Mouse (Mus musculus): ENCODE results near the gene Abhd16a. TPM values are rescaled to one million over a fixed set of nuclear protein-coding genes. Genes with fewer than 3 reads are reported as not detected.

Gene Abhd16a
- polyA plus RNA-seq, 1 experiment = 39.8 TPM

DNA sequence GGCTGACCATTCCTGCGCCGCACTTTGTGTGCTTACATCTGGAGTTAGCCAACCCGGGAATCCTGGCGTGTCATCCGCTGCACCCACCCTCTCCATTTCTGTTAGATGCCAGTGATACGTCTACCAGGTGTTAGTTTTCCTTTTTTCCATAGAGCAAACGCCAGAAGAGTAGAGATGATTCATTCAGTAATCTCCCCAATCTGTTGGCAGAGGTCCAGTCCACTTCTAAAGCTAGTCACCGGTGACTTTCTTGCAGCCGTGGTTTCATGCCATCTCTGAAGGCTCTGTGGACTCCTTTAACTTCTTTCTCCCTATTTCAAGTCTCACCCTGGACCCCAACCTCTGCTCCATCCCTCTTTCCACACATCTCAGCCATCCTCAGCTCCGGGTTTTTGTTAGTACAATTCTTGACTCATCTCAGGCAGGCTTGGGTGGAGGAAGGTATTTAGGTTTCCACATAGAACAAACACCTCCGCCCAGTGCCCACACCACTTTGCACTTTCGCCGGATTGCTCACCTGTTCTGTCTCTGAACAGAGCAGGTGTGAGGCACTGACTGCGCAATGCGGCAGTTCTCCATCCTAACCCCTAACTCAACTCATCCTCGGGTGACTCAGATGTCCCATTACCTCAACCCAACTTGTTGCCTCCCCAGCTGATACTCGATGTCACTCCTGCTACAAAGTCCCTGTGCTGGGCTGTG, 20.7 kb upstream of the Abhd16a start:
- H3K4me1 ChIP-seq (ENCODE audit: control insufficient read depth, insufficient read depth, low read length) = 0 out of 2 replicates have a peak, but pooled peaks cover 2% of the 10 kb centered on the region
- TF ChIP-seq CTCF (IDR thresholded peaks at IDR 0.05; ENCODE audit: low read depth, low read length) (no peak), POLR2A (IDR thresholded peaks at IDR 0.05; ENCODE audit: borderline replicate concordance, low read depth, low read length) (no peak)
- H3K27ac ChIP-seq (ENCODE audit: insufficient read depth, low read depth, low read length) = no peak overlapping the region
- H3K4me3 ChIP-seq (ENCODE audit: insufficient read depth, low read length) = no peak overlapping the region

DNA sequence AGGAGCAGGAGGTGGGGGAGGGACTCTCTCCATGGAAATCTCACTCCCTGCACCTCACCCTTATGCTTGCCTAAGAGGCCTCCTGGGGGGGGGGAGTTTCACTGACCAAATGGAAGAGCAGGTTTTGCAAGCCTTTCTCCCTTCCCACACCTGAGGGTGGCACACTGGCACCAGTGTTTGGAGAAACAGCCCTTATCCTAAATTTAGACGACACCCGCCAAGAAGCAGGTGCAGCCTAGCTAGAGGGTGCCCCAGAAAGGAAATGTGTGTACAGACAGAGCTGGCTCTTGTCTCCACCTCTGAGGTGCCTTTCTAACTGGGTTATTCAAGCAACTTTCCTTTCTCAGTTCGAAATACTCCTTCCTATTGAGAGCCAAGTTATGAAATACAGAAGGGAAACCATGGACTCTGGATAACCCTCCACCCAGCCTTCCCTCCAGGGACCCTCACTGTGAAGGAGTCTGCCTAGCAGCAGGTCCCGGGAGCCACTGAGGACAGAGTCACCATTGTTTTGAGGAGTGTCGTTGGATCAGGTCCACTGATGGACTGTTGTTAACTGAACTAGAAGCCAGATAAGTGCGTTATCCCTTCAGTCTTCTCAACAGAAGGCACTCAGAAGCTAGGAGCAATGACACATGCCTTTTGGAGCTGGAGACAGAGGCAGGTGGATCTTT, 18.4 kb upstream of the Abhd16a start:
- H3K27ac ChIP-seq (ENCODE audit: insufficient read depth, low read depth, low read length) = no peak overlapping the region
- no peak overlapping the region for H3K4me3 ChIP-seq (ENCODE audit: insufficient read depth, low read length)
- TF ChIP-seq POLR2A (IDR thresholded peaks at IDR 0.05; ENCODE audit: borderline replicate concordance, low read depth, low read length) = no peak
- TF ChIP-seq CTCF (IDR thresholded peaks at IDR 0.05; ENCODE audit: low read depth, low read length) = no peak
- H3K4me1 ChIP-seq (ENCODE audit: control insufficient read depth, insufficient read depth, low read length) = no peaks in the 10 kb centered on the region

DNA sequence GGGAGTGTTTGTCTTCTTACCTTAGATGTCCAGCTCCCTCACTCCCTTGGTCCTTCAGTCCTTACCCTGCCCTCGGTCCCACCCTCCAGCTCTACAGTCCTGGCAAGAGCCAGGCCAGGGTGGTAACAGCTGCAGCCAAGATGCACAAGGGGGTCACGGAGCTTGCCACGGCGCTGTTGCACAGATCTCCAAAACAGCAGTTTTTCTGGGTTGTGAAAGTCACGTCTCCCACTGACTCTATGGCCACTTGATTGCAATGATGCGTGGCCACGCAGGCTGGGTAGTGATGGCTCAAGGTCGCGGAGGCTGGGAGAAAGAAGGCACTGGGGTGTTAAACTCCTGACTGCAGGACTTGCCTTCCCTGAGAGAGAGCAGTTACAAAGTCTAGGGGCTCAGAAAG, 17.6 kb upstream of the Abhd16a start:
- Histone ChIP-seq H3K4me3 (ENCODE audit: insufficient read depth, low read length) (no peak overlapping the region), H3K27ac (ENCODE audit: insufficient read depth, low read depth, low read length) (no peak overlapping the region), H3K4me1 (ENCODE audit: control insufficient read depth, insufficient read depth, low read length) (no peaks in the 10 kb centered on the region)
- TF ChIP-seq POLR2A (IDR thresholded peaks at IDR 0.05; ENCODE audit: borderline replicate concordance, low read depth, low read length) = no peak
- no peak for TF ChIP-seq CTCF (IDR thresholded peaks at IDR 0.05; ENCODE audit: low read depth, low read length)

DNA sequence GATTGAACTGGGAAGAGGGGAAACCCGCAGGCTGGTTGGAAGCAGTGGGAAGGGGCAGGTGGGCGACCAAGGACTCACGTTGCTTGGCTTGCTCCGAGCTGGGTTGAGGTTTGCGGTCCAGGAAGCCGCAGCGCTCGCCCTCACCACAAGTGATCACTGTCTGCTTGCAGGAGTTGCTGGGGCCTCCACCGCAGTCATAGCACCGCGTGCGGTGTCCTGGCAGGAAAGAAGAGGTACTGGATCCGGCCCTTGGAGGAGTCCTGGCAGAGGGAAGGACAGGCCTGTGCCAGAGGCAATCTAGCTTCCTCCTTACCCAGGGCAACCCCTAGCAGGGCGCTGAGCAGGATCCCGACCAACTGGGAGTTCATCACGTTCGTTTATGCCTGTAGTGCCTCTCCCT, 15.0 kb upstream of the Abhd16a start:
- TF ChIP-seq POLR2A (IDR thresholded peaks at IDR 0.05; ENCODE audit: borderline replicate concordance, low read depth, low read length) = no peak
- TF ChIP-seq CTCF (IDR thresholded peaks at IDR 0.05; ENCODE audit: low read depth, low read length) = no peak
- H3K4me3 ChIP-seq (ENCODE audit: insufficient read depth, low read length) = no peak overlapping the region
- H3K4me1 ChIP-seq (ENCODE audit: control insufficient read depth, insufficient read depth, low read length) = peaks cover 9% of the 10 kb centered on the region
- H3K27ac ChIP-seq (ENCODE audit: insufficient read depth, low read depth, low read length) = no peak overlapping the region

DNA sequence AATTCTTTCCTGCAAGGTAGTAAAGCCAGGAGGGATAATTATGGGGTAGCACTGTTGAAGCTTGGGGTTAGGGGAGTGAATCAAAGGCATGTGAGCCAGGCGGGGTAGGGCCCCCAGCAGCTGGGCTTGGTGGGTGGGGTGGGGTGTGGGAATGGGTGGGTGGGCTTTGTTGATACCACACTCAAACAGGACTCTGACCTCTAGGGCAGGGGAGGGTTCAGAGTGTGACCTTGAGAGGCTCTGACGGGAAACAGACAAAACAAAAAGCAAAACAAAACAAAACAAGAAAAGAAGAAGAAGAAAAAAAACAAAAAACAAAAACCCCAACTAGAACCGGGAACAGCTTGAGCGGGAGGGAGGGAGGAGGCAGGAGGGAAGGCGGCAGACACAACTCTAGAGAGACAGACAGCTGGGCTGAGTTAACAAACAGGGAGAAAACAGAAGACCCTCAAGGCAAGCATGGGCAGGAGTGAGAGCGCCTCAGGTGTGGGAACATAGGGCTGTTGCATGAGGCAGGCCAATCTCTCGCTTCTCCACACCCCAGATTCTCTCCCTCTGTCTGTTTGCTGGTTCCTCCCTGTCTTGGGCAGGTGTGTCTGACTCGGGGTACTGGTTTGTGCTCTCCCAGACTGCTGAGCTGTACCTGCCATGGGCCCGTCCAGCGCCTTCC, 12.4 kb upstream of the Abhd16a start, which contains the start of gene Ly6g6e:
Gene Ly6g6e (plus strand): TSS at position 396 of the 670 bp plus-strand sequence.
- Histone ChIP-seq H3K4me3 (ENCODE audit: insufficient read depth, low read length) (peak within 1 kb of the TSS; percentile 37), H3K27ac (ENCODE audit: insufficient read depth, low read depth, low read length) (no peak within 1 kb of the TSS), H3K4me1 (ENCODE audit: control insufficient read depth, insufficient read depth, low read length) (peaks cover 24% of the 10 kb centered on the region)
- TF ChIP-seq POLR2A (IDR thresholded peaks at IDR 0.05; ENCODE audit: borderline replicate concordance, low read depth, low read length) (no peak), CTCF (IDR thresholded peaks at IDR 0.05; ENCODE audit: low read depth, low read length) (no peak)

DNA sequence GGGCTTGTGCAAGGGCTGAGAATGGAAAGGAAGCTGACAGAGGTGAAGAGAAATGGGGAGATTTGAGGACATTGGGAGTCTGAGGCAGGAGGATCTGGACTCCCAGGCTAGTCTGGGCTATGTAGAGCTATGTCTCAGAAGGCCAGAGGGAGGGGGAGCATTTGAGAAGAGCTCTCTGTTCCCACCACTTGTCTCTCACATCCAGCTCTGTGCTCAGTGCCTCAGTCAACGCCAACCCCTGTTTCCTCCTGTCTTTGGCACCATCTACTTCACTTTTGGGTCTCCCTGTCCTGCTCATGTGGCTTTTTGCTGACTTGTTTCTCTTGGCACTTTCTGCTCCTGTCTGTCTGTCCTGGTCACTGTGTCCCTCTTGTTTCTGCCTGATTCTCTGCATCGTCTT, 11.8 kb upstream of the Abhd16a start:
- Histone ChIP-seq H3K4me1 (ENCODE audit: control insufficient read depth, insufficient read depth, low read length) (peaks cover 24% of the 10 kb centered on the region), H3K27ac (ENCODE audit: insufficient read depth, low read depth, low read length) (no peak overlapping the region), H3K4me3 (ENCODE audit: insufficient read depth, low read length) (no peak overlapping the region)
- no peak for TF ChIP-seq POLR2A (IDR thresholded peaks at IDR 0.05; ENCODE audit: borderline replicate concordance, low read depth, low read length)
- no peak for TF ChIP-seq CTCF (IDR thresholded peaks at IDR 0.05; ENCODE audit: low read depth, low read length)

DNA sequence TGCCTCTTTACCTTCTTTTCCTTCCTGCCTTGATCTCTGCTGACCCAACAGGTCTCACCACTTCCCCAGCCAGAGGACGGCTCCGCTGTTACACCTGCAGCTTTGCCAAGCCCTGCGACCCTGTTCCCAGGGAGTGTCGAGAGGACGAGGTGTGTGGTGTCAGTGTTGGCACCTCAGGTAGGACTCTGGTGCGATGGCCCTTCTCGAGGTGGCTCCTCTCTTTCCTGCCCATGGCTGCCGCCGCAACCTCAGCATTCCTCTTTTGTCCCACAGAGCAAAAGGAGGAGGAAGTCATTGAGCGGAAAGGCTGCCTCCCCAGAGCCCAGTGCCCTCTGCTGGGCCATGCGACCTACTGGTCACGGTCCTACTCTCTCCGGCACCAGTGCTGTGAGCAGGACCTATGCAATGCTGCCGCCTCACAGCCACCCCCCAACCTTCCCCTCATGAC, 11.3 kb upstream of the Abhd16a start, which contains the start of gene Ly6g6d:
Gene Ly6g6d (minus strand): TSS at position 280 of the 448 bp plus-strand sequence.
- H3K4me1 ChIP-seq (ENCODE audit: control insufficient read depth, insufficient read depth, low read length) = peaks cover 24% of the 10 kb centered on the region
- peak; percentile 32; the same call in 1 of the 2 replicates for TF ChIP-seq CTCF (IDR thresholded peaks at IDR 0.05; ENCODE audit: low read depth, low read length)
- TF ChIP-seq POLR2A (IDR thresholded peaks at IDR 0.05; ENCODE audit: borderline replicate concordance, low read depth, low read length) = no peak
- H3K27ac ChIP-seq (ENCODE audit: insufficient read depth, low read depth, low read length) = no peak within 1 kb of the TSS
- H3K4me3 ChIP-seq (ENCODE audit: insufficient read depth, low read length) = peak within 1 kb of the TSS; percentile 37

DNA sequence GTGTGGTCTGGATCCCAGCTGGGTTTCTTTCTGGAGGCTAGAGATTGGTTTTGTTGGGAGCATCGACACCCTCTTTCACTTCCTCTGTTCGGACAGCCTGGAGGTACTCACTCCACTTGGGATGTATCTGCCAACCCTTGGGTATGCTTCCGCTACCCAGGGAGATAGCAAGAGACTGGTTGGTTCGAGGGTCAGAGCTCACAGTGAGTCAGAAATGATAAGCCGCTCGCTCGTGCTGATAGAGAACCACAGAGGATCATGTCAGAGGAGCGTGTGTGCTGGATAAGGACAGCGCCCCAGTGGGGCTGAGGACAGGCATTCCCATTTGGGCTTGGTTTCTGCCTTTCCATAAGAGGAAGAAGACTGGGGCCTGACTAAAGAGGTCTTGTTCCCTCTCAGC, 9.3 kb upstream of the Abhd16a start:
- Histone ChIP-seq H3K4me1 (ENCODE audit: control insufficient read depth, insufficient read depth, low read length) (peaks cover 24% of the 10 kb centered on the region), H3K27ac (ENCODE audit: insufficient read depth, low read depth, low read length) (no peak overlapping the region), H3K4me3 (ENCODE audit: insufficient read depth, low read length) (no peak overlapping the region)
- no peak for TF ChIP-seq CTCF (IDR thresholded peaks at IDR 0.05; ENCODE audit: low read depth, low read length)
- no peak for TF ChIP-seq POLR2A (IDR thresholded peaks at IDR 0.05; ENCODE audit: borderline replicate concordance, low read depth, low read length)

DNA sequence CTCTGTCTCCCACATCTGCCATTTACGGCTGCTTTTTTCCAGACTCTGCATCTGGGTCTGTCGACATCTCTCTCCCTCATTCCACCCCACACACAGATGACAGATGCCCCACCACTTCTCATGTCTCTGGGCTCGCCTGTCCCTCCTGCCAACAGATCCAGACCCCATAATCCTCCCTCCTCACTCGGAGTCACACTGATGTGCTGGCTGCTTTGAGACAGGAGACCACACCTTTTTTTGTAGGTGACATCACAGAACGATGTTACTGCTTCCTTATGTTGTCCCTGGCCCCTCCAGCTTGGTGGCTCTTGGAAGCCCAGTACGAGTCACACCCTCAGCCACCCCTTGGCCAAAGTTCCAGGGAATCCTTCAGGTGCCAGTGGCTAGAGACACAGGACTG, 8.8 kb upstream of the Abhd16a start:
- Histone ChIP-seq H3K4me1 (ENCODE audit: control insufficient read depth, insufficient read depth, low read length) (peaks cover 24% of the 10 kb centered on the region), H3K27ac (ENCODE audit: insufficient read depth, low read depth, low read length) (no peak overlapping the region), H3K4me3 (ENCODE audit: insufficient read depth, low read length) (no peak overlapping the region)
- no peak for TF ChIP-seq POLR2A (IDR thresholded peaks at IDR 0.05; ENCODE audit: borderline replicate concordance, low read depth, low read length)
- TF ChIP-seq CTCF (IDR thresholded peaks at IDR 0.05; ENCODE audit: low read depth, low read length) = no peak
